Mouse (Mus musculus) heart, postnatal 10 days (tissue): ENCODE results near the gene Limd2. TPM values are rescaled to one million over a fixed set of nuclear protein-coding genes. Genes with fewer than 3 reads are reported as not detected.
"Not testable (repeated sequence)": the region's sequence is repeated elsewhere in the genome, so short reads cannot be mapped to it uniquely, and the experiment has no call there.

ENCODE experiments used
- DNase-seq, 2 experiments: peaks; one replicate each; pipeline ENCODE4 v3.0.0; 2021
- intact Hi-C: fragments of 180-260 bp; cut with DNase I; formaldehyde crosslinking; loops from one replicate; pipeline ENCODE4 v1.15.1; 2025
- total RNA-seq, 2 experiments: library from RNA; stranded (reverse); gene quantifications; 2 replicates each; pipeline ENCODE4 v1.2.3; 2021

The Limd2 gene
- total RNA-seq, 2 experiments from 2014 or later, result 13.6 to 14.1 TPM

GRCm38 (mm10) chr11:106132516-106132915 is 28.1 kb downstream of the Limd2 start:
- intact Hi-C loops, result no loop called here
- no peak for DNase-seq

GRCm38 (mm10) chr11:106129477-106129876 is 31.2 kb downstream of the Limd2 start:
- intact Hi-C loops, result no loop called here
- no peak for DNase-seq

GRCm38 (mm10) chr11:106126727-106127373 is 33.8 kb downstream of the Limd2 start:
- DNase-seq, intact Hi-C loops: not testable (repeated sequence)

GRCm38 (mm10) chr11:106125827-106126226 is 34.8 kb downstream of the Limd2 start:
- intact Hi-C loops, result no loop called here
- no peak for DNase-seq

- intact Hi-C loops, result no loop called here
- no peak for DNase-seq
These were observed 35.9 kb downstream of the Limd2 start for GRCm38 (mm10) chr11:106124784-106125183.

- peak; percentile 17 to 22 for DNase-seq
- intact Hi-C loops, result no loop called here
These were observed 37.9 kb downstream of the Limd2 start for GRCm38 (mm10) chr11:106122736-106123135.

GRCm38 (mm10) chr11:106122221-106122620 is 38.4 kb downstream of the Limd2 start:
- no peak for DNase-seq
- intact Hi-C loops, result no loop called here

- no peak for DNase-seq
- intact Hi-C loops, result no loop called here
These were observed 49.0 kb downstream of the Limd2 start for GRCm38 (mm10) chr11:106111688-106112087.

Other genes with a start within 250 kb of the Limd2 start
- gene Cyb561, start 207.5 kb downstream of the Limd2 start, total RNA-seq, result 10 to 100 TPM in 1 of 2 experiments, 1 to 10 TPM in 1; 8.0 to 15.4 TPM
- gene Ace, start 192.9 kb downstream of the Limd2 start, total RNA-seq, result 10 to 100 TPM; 20.4 to 29.1 TPM
- gene Ace3, start 166.2 kb downstream of the Limd2 start, total RNA-seq, result not detected
- gene Kcnh6, start 152.7 kb downstream of the Limd2 start, total RNA-seq, result under 1 TPM in 1 of 2 experiments, not detected in 1; 0.31 TPM
- gene Dcaf7, start 124.0 kb downstream of the Limd2 start, total RNA-seq, result 10 to 100 TPM; 54.6 to 57.6 TPM
- 10 to 100 TPM; 49.4 to 50.1 TPM for gene Taco1, start 94.8 kb downstream of the Limd2 start, total RNA-seq
- gene Map3k3, start 76.2 kb downstream of the Limd2 start, total RNA-seq, result 10 to 100 TPM; 50.5 to 50.6 TPM
- gene Gm10840, start within 50 bp of the Limd2 start, total RNA-seq, result not detected
- 10 to 100 TPM; 11.1 to 12.9 TPM for gene Strada, start 41.3 kb upstream of the Limd2 start, total RNA-seq
- gene Ccdc47, start 55.5 kb upstream of the Limd2 start, total RNA-seq, result 10 to 100 TPM; 79.9 to 83.2 TPM
- gene Ddx42, start 56.1 kb upstream of the Limd2 start, total RNA-seq, result 10 to 100 TPM; 37.3 to 38.8 TPM
- gene Ftsj3, start 95.2 kb upstream of the Limd2 start, total RNA-seq, result 10 to 100 TPM; 22.3 to 24.7 TPM
- 100 to 1,000 TPM; 107 to 109 TPM for gene Psmc5, start 95.3 kb upstream of the Limd2 start, total RNA-seq
- 10 to 100 TPM; 28.1 to 28.4 TPM for gene Smarcd2, start 112.1 kb upstream of the Limd2 start, total RNA-seq
- gene Tcam1, start 115.8 kb upstream of the Limd2 start, total RNA-seq, result under 1 TPM in 1 of 2 experiments, not detected in 1; 0.07 TPM
- gene Gh, start 141.0 kb upstream of the Limd2 start, total RNA-seq, result not detected
- 1 to 10 TPM; 2.3 to 3.1 TPM for gene Cd79b, start 153.9 kb upstream of the Limd2 start, total RNA-seq
- 1 to 10 TPM; 3.2 to 3.6 TPM for gene Scn4a, start 192.4 kb upstream of the Limd2 start, total RNA-seq
- gene Prr29, start 204.6 kb upstream of the Limd2 start, total RNA-seq, result under 1 TPM; 0.31 to 0.64 TPM
- gene Icam2, start 227.2 kb upstream of the Limd2 start, total RNA-seq, result 10 to 100 TPM; 57.1 to 67.0 TPM